ENCODE assay signal across 8 mouse cellular contexts in genomic region chr11:86807001-86807477, GRCm38 (mm10). TPM values are rescaled to one million over a fixed set of nuclear protein-coding genes. Genes with fewer than 3 reads are reported as not detected.
DNase-seq lines count a peak whose midpoint lies in the region; ATAC-seq lines count a peak whose summit lies in the region.

No protein-coding gene starts in this region.

- DNase-seq in MEL-GATA-1-ER (ENCODE audit: extremely low read depth, low read depth), result peak; percentile 39
- peak; percentile 67 for DNase-seq in brain, embryonic 18.5 days (ENCODE audit: low read depth, low spot score)
- DNase-seq in forebrain, embryonic 10.5 days (ENCODE audit: extremely low spot score, low spot score), result peak; percentile 70
- peak; percentile 6 for DNase-seq in heart, postnatal 25 days (ENCODE audit: low spot score)
- peak; percentile 64 to 84 for DNase-seq in layer of hippocampus, adult 18-20 months (ENCODE audit: low spot score in 2 of 2)
- DNase-seq in lung, adult 18-20 months, result peak; percentile 44 to 66
- peak; percentile 54 for DNase-seq in thymus, postnatal 0 days (ENCODE audit: low spot score)

- WGBS in forebrain, embryonic 10.5 days, result under 1% methylated on average over 25 of the region's 25 CpGs
- under 1% methylated on average over 25 of the region's 25 CpGs for WGBS in neural tube, embryonic 13.5 days

- H3K9me3 ChIP-seq in forebrain, embryonic 10.5 days, result no peaks in the 10 kb centered on the region
- no peaks in the 10 kb centered on the region for H3K9me3 ChIP-seq in neural tube, embryonic 13.5 days

- H3K4me3 ChIP-seq in forebrain, embryonic 10.5 days, result peak overlapping the region; percentile 70
- peak overlapping the region; percentile 71 for H3K4me3 ChIP-seq in neural tube, embryonic 13.5 days

- peak overlapping the region; percentile 64 for H3K9ac ChIP-seq in neural tube, embryonic 13.5 days

- H3K27ac ChIP-seq in forebrain, embryonic 10.5 days, result peak overlapping the region; percentile 89
- H3K27ac ChIP-seq in neural tube, embryonic 13.5 days (replicated peaks), result peak overlapping the region; percentile 85

- intact Hi-C loops in heart, postnatal 25 days (cut with DNase I), result no loop called here

- ATAC-seq in neural tube, embryonic 13.5 days (ENCODE audit: low read depth), result peak; percentile 94

- H3K27me3 ChIP-seq in forebrain, embryonic 10.5 days (ENCODE audit: poor library complexity, severe bottlenecking), result peaks cover 5% of the 10 kb centered on the region
- peaks cover 7% of the 10 kb centered on the region; the same call in 1 of the 2 replicates for H3K27me3 ChIP-seq in neural tube, embryonic 13.5 days

- H3K4me2 ChIP-seq in neural tube, embryonic 13.5 days, result peak overlapping the region; percentile 75

- H3K4me1 ChIP-seq in forebrain, embryonic 10.5 days, result peaks cover 12% of the 10 kb centered on the region
- peaks cover 11% of the 10 kb centered on the region for H3K4me1 ChIP-seq in neural tube, embryonic 13.5 days (replicated peaks)

- peaks cover 42% of the 10 kb centered on the region for H3K36me3 ChIP-seq in forebrain, embryonic 10.5 days (replicated peaks)
- H3K36me3 ChIP-seq in neural tube, embryonic 13.5 days, result peaks cover 30% of the 10 kb centered on the region

RNA-seq across cellular contexts. Expression of gene Dhx40, which starts 0.5 kb away (rescaled TPM):
- polyA plus RNA-seq in forebrain, embryonic 10.5 days (2016; fragmentation: Nextera tagmentation; extraction: Ambion mirVana), result 39.7 and 41.6 TPM in 2 replicates
- 10 to 100 TPM; 17.8 to 18.0 TPM for total RNA-seq in heart, postnatal 25 days (2021)
- total RNA-seq in layer of hippocampus, adult 18-20 months (2021), result 10 to 100 TPM; 25.7 to 28.9 TPM
- 24.2 and 27.8 TPM in 2 replicates for polyA plus RNA-seq in neural tube, embryonic 13.5 days (2015; fragmentation: Nextera tagmentation; extraction: Ambion mirVana)
- 20.2 and 20.3 TPM in 2 replicates for polyA plus RNA-seq in thymus, postnatal 0 days (2015; fragmentation: Nextera tagmentation; extraction: Ambion mirVana)

RNA-seq across cellular contexts. Expression of gene Cltc, which starts 49.7 kb away (rescaled TPM):
- 137 and 141 TPM in 2 replicates for polyA plus RNA-seq in forebrain, embryonic 10.5 days (2016; fragmentation: Nextera tagmentation; extraction: Ambion mirVana)
- 100 to 1,000 TPM; 136 to 155 TPM for total RNA-seq in heart, postnatal 25 days (2021)
- total RNA-seq in layer of hippocampus, adult 18-20 months (2021), result 100 to 1,000 TPM; 434 to 477 TPM
- polyA plus RNA-seq in neural tube, embryonic 13.5 days (2015; fragmentation: Nextera tagmentation; extraction: Ambion mirVana), result 140 and 158 TPM in 2 replicates
- polyA plus RNA-seq in thymus, postnatal 0 days (2015; fragmentation: Nextera tagmentation; extraction: Ambion mirVana), result 70.3 and 73.7 TPM in 2 replicates

Comparison
In these comparisons a context has a peak if more than half of its experiments do, and no peak if none do; other contexts are left out.
1. Peak in every context shown above with its lines: DNase-seq, ATAC-seq, H3K4me3 ChIP-seq and H3K27ac ChIP-seq.
2. DNase-seq: peak in every context shown above with its lines; median percentile 74 in layer of hippocampus, adult 18-20 months; 70 in forebrain, embryonic 10.5 days; 67 in brain, embryonic 18.5 days; 55 in lung, adult 18-20 months; 54 in thymus, postnatal 0 days; 39 in MEL-GATA-1-ER; 6 in heart, postnatal 25 days.